Mouse (Mus musculus): Measurements from ENCODE around the gene Slc4a3. TPM values are rescaled to one million over a fixed set of nuclear protein-coding genes. Genes with fewer than 3 reads are reported as not detected.

The Slc4a3 gene
- total RNA-seq, 2 experiments from 2014 or later = 172 to 178 TPM

DNA sequence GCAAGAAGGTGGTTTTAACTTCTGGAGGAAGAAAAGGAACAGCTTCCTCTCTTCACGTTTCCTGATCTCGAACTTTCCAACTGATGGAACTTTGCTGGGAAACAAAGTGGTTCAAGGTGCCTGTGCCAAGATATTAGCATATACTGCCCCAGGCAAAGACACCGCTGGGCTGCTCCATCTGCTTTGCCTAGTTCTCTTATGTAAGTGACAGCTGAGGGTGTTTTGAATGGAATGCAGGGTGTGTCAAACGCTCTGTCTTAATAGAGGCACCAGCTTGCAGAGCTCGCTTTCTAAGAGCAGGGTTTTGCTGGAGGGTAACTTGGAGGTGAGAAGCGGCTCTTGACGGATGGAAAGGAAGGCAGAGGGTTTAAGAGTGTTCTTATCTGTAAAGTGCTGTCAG, 42.8 kb downstream of the Slc4a3 start:
- DNase-seq = no peak
- intact Hi-C loops (cut with DNase I) = no loop called here

DNA sequence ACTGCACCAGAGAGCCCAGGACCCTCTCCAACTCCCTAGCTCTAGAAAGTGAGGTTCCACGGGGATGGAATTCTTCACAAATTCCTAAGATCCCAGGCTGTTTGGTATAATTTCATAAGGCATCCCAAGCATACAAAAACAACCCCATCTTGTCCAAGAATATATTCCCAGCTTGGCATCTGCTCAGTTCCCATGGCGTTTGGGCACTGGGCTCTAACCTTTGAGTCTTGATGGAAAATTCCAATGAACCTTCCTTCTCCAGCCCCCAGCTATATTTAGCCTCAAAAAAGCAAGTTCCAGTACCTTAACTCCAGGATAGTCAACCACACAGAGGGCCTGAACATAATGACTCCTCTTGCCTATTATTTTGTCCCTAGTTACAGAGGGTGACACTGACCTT, 43.9 kb downstream of the Slc4a3 start:
- DNase-seq = no peak
- intact Hi-C loops (cut with DNase I) = no loop called here

DNA sequence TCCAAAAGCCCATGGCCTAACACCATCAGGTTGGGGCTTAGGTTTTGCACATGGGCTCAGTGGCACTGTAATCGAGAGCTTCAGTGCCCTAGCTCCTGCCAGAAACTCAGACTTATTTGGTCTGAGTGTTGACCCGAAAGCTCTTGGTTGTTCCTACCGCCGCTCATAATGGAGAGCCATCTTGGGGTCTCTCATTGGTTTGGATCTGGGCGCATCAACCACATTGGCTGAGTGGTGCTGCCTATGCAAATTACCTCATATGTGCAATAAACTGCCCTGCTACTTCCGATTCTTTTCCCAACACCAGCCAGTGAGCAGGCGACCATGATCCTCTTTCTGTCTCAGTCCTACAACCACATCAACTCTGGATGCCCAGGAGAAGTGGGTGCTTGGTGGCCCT, 47.9 kb downstream of the Slc4a3 start:
- DNase-seq = no peak

GRCm38 (mm10) chr1:75594836-75595235, 48.8 kb downstream of the Slc4a3 start:
- intact Hi-C loops (cut with DNase I) = loop anchor here (5.0 kb wide), 3 partner anchors 38 to 253 kb away; no protein-coding TSS in a partner anchor

More for the DNA sequence above, 47.9 kb downstream of the Slc4a3 start:
- intact Hi-C loops (cut with DNase I) = no loop called here

DNA sequence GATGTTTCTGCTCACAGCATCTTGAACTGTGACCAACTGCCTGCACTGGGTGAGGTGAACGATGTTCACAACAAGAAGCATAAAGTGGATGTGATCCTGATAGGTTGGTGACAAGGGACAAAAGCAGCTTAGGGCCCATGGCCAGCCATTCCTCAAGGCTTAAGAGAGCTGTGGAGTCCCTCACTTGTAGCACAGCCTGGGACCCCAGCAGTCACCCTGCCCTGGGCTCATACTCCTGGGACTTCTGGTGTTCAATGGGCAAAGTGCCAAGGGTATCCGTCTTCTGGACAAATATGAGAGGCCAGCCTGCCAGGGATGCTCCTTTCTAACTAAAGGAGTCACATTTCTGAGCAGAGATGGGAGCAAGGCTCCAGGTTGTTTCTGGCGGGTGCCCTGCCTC, 49.9 kb downstream of the Slc4a3 start:
- intact Hi-C loops (cut with DNase I) = loop anchor here (5.0 kb wide), 3 partner anchors 39 to 254 kb away; no protein-coding TSS in a partner anchor
- DNase-seq = peak in 1 of 2 experiments; percentile 32

More at GRCm38 (mm10) chr1:75594836-75595235, 48.8 kb downstream of the Slc4a3 start:
- DNase-seq = no peak

- DNase-seq = peak; percentile 31 to 66
- intact Hi-C loops (cut with DNase I) = loop anchor here (5.0 kb wide), 3 partner anchors 40 to 255 kb away; no protein-coding TSS in a partner anchor
These were observed 50.8 kb downstream of the Slc4a3 start for GRCm38 (mm10) chr1:75596906-75597305.

GRCm38 (mm10) chr1:75597622-75598021, 51.6 kb downstream of the Slc4a3 start:
- peak; percentile 58 to 75 for DNase-seq
- intact Hi-C loops (cut with DNase I) = loop anchor here (1.0 to 5.0 kb wide), 4 partner anchors 40 to 255 kb away; no protein-coding TSS in a partner anchor

DNA sequence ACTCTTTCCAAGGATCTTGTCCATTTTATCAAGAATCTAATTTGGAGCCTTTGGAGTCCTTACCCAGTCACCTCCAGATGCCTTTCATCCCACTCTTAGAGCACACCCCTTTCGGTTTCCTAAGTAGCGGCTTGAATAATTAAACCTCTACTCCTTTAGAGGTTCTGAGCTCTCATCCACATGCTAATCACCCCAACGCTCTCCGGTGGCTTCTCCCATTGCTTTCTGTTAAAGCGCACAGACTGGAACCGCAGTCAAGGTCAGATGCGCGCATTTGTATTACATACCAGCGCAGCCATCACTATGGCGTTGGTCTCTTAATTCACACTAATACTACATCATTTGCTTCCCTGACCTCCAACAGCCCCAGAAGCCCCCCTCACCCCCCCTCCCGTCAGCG, 55.7 kb downstream of the Slc4a3 start:
- intact Hi-C loops (cut with DNase I) = no loop called here
- DNase-seq = no peak

GRCm38 (mm10) chr1:75603584-75603983, 57.5 kb downstream of the Slc4a3 start:
- intact Hi-C loops (cut with DNase I) = no loop called here
- no peak for DNase-seq

DNA sequence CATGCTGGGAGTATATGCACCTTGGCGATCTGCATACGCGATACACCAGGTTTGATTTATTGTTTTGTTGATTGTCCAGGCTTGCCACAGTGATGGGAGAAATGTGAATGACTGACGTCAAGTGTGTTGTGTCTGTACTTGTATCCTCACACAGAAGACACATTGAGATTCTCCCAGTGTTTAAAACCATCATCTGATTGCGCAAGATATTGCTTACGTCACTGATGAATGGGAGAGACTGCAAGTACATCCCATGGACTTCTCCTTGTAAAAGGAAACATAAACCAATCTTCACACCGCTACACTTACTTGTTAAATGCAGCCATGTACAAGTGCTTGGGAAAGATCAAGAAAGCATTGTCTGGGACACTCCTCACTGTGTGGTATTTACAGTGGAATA, 62.2 kb downstream of the Slc4a3 start:
- intact Hi-C loops (cut with DNase I) = no loop called here
- DNase-seq = no peak

DNA sequence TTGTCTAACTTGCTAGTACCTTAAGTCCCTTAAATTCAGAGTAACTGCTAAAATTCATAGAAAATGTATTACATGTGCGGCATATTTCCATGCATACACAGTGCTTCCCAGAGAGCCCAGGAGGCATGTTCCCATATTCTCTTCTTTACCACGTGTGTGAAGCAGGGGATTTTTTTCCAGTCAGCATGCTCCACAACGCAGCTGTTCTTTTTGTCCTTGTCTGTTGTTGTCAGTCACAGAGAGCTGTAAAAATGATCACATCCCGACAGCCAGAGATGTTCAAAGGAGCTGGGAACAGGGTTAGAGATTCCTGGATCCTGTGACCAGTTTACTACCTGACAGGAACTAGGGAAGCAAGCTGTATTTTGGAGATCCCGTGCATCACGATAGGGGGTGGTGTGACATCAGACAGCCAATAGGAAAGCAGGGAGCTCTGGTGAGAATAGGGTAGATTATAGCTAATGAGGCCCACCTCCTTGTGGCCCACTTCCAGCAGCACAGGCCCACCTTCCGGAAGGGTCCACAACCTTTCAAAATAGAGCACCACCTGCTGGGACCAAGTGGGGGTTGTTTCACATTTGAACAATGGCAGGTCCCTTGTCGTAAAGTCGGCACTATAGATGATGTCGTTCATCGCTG, 62.7 kb downstream of the Slc4a3 start:
- DNase-seq = no peak
- intact Hi-C loops (cut with DNase I) = no loop called here

- no peak for DNase-seq
- intact Hi-C loops (cut with DNase I) = no loop called here
These were observed 63.2 kb downstream of the Slc4a3 start for GRCm38 (mm10) chr1:75609264-75609662.

DNA sequence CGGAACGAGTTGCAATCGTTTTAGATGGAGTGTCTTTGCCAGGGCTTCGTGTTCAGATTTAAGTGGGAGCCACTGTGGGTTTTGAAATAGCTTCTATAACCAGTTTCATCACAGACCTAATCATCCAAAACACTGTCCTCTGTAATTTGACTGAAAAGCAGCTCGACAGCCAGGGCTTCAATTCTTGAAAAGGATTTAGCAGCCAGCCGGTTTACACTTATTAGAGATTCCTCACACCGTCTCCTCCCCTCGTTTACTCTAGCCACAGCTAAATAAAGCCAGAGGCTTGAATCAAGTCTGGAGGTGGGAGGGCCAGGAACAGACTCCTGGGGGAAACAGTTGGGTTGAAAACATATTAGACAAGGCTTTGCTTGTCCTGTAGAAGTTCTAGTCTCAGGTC, 64.5 kb downstream of the Slc4a3 start:
- no peak for DNase-seq
- intact Hi-C loops (cut with DNase I) = no loop called here

Other genes starting within 250 kb of the Slc4a3 start
- gene Dnpep, start 228.3 kb upstream of the Slc4a3 start, total RNA-seq (2021) = 10 to 100 TPM; 85.6 to 88.5 TPM
- 1,000 to 10,000 TPM; 1,039 to 1,057 TPM for gene Des, start 185.9 kb upstream of the Slc4a3 start, total RNA-seq (2021)
- 100 to 1,000 TPM; 125 to 126 TPM for gene Speg, start 171.0 kb upstream of the Slc4a3 start, total RNA-seq (2021)
- 10 to 100 TPM; 32.3 to 32.5 TPM for gene Gmppa, start 110.3 kb upstream of the Slc4a3 start, total RNA-seq (2021)
- gene Asic4, start 95.8 kb upstream of the Slc4a3 start, total RNA-seq (2021) = not detected
- 10 to 100 TPM; 29.5 to 30.1 TPM for gene Chpf, start 67.0 kb upstream of the Slc4a3 start, total RNA-seq (2021)
- under 1 TPM; 0.26 to 0.88 TPM for gene Tmem198, start 66.7 kb upstream of the Slc4a3 start, total RNA-seq (2021)
- 100 to 1,000 TPM; 166 to 172 TPM for gene Obsl1, start 39.8 kb upstream of the Slc4a3 start, total RNA-seq (2021)
- 1 to 10 TPM; 6.0 to 7.8 TPM for gene Inha, start 39.2 kb upstream of the Slc4a3 start, total RNA-seq (2021)
- 10 to 100 TPM; 10.3 to 13.9 TPM for gene Stk11ip, start 24.7 kb upstream of the Slc4a3 start, total RNA-seq (2021)